Mouse (Mus musculus): ENCODE data around the gene Adarb1. TPM values are rescaled to one million over a fixed set of nuclear protein-coding genes. Genes with fewer than 3 reads are reported as not detected.
A peak's percentile ranks its signal among the peaks of the same experiment; 100 is the strongest.

Adarb1 gene
- polyA plus RNA-seq, 2 experiments from 2014 or later = 0.71 to 1.0 TPM

DNA sequence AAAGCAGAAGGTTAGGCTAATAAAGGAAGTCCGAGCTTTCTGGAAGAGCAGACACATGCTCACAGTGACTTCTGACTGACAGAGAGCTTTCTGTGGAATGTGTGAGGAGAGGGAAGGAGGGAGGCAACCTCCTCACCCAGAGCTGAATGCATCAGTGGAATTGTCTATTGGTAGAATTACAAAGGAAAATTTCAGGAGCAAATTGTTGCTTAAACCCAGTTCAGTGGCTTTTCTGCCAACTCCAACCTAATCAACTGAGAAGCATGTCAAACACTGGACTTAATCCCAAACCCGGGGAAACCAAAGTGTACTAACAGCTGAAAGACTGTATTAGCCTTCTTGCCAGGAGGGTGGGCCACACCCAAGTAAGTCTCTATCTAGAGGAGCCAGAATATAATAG, 36.9 kb downstream of the Adarb1 start:
- ATAC-seq = no peak

- no peak for ATAC-seq
Observed at GRCm38 (mm10) chr10:77380716-77381115, 37.4 kb downstream of the Adarb1 start.

- ATAC-seq = no peak
Observed at GRCm38 (mm10) chr10:77379199-77379598, 38.9 kb downstream of the Adarb1 start.

DNA sequence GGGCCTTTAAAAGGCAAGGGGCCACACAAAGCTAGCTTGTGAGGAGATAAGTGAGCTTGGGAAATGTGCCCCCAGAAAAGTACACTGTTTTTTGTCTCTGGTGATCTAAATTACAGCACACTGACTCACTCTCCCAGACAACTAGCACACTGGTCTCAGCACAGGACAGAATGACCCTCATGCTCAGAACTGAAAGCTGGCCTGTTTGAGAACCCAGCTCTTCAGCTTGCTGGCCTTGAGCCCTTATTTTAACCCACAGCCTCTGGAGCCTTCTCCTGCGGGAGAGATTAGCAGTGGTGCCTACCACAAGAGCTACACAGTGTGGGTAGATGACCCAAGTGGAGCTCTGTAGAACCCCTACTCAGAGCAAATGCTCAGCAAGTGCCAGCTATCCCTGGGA, 42.0 kb downstream of the Adarb1 start:
- ATAC-seq = no peak

DNA sequence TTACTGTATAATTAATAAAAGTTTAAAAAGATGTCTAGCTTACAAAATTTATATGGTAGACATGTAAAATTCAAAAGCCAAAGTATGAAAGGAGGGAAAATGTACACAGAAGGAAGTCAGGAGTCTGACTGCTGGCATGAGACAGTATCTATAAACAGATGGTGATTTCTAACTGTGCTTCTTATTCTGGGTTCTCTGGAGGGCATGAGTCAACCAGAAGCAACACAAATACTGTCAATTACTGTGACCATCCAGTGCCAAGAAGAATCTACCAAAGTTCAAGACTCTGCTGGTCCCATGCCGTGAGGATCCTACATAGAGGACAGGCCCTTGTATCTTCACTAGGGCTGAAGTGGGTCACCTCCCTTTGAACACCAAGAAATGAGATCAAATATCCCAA, 43.1 kb downstream of the Adarb1 start:
- ATAC-seq = no peak

GRCm38 (mm10) chr10:77374407-77374806, 43.7 kb downstream of the Adarb1 start:
- no peak for ATAC-seq

- no peak for ATAC-seq
Observed at GRCm38 (mm10) chr10:77370129-77370528, 47.9 kb downstream of the Adarb1 start.

GRCm38 (mm10) chr10:77367973-77368372, 50.1 kb downstream of the Adarb1 start:
- no peak for ATAC-seq

- ATAC-seq = no peak
Observed at GRCm38 (mm10) chr10:77366959-77367358, 51.1 kb downstream of the Adarb1 start.

GRCm38 (mm10) chr10:77365212-77365611, 52.9 kb downstream of the Adarb1 start:
- ATAC-seq = no peak

GRCm38 (mm10) chr10:77360486-77360885, 57.6 kb downstream of the Adarb1 start:
- ATAC-seq = no peak

GRCm38 (mm10) chr10:77357957-77358356, 60.1 kb downstream of the Adarb1 start:
- no peak for ATAC-seq

DNA sequence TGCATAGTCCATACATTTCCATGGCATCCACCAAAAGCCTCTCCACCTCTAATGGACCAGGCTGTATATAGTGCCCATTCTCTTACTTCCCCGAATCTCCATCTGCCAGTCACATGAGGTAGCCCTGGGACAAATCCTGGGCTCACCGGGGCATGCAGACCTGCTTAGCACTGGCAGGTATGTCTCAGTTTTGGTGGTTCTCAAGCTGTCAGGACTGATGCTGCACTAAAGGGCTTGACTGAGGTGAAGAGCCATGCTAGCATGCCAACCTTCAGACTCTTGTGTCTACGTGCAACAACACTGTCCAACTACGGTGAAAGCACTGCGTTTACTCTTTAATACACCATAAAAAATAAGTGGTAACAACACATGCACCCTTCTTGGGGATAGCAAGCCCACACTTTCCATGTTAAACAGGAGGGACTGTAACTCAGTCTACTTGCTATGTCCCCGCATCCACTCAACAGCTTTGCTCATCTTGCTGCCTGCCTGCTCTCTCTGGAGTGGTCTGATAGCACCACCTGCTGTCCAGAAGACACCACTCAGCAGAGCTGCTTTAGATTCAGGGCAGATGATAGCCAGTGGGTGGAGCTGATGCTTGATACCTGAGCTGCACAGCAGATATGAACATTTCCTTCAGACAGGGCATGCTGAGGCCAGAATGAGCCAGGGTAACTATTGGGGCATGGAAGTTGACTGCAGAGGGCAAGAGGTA, 64.9 kb downstream of the Adarb1 start:
- peak; percentile 40 for ATAC-seq

- no peak for ATAC-seq
Observed at GRCm38 (mm10) chr10:77342842-77343241, 75.2 kb downstream of the Adarb1 start.

DNA sequence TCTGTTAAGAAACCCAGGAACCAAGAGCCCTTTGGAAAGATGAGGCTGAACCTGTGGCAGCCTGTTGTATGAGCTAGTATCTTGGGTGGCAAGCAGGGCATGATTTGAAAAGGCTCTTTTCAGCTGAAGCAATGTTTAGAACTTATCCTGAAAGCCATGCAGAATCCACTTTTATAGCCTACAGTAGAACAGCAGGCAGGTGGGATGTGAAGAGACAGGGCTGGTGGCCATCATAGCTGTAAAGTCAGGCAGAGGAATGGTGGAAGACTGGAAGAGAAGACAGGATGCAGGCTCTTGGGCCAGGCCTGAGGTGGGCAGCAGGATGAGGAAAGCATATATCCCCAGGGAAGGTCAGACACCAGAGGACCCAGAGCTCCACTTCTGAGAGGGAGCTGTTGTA, 76.4 kb downstream of the Adarb1 start:
- no peak for ATAC-seq

DNA sequence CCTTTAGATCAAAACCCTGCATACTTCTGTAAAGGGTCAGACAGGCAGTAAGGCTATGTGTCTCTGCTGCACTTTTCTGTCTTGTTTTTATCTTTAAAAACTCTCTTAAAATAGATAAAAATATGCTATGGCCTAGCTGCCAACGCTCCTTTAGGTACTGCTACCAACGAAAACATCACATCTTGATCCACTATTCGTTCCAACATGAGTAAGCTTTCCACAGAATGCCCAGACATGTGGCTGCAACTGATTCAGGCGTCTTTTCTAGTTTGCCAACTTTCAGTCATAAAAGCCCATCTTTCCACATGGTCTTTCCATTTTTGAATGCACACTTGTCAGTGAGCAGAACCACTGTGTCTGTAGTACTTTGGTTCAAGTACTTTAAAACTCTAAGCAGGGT, 77.0 kb downstream of the Adarb1 start:
- ATAC-seq = no peak

DNA sequence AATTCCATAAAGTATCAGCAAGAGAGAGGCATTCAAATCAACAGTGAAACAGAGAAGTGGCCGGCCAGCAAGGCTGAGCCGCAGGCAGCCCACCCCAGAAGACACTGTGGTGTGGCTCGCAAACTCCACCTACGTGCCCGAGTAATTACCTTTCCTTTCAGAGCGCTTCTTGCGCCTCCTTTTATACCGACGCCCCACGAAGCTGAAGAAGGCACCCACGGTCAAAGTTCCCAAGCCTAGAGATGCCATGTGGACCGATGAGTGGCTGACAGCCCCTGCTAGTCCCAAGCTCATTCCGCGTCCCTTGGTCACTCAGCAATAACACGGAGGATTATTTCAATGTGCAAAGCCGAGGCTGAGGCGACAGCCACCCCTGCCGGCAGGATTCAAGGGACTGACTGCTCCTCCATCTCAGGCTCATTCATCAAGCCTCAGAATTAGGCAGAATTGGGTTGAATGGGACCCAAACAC, 78.2 kb downstream of the Adarb1 start:
- no peak for ATAC-seq

GRCm38 (mm10) chr10:77333518-77333917, 84.6 kb downstream of the Adarb1 start:
- ATAC-seq = no peak

GRCm38 (mm10) chr10:77329446-77330094, 88.5 kb downstream of the Adarb1 start:
- ATAC-seq = no peak

DNA sequence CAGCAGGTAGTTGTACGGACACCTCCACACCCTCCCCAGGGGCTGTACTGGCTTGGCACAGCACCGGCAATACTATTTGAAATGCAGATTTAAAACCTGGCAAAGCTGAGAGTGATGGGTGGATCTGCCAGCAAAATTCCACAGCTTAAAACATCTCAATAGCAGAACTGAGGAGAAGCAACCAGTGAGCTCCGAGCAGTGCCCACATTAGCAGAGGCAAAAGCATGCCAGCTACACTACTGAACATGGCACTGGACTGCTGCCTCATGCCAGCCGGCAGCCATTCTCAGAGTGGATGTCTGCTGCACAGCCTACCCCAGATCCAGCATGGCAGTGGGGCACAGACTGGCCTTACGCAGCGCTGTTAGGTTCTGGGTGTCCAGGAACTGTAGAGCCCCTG, 93.4 kb downstream of the Adarb1 start:
- no peak for ATAC-seq

DNA sequence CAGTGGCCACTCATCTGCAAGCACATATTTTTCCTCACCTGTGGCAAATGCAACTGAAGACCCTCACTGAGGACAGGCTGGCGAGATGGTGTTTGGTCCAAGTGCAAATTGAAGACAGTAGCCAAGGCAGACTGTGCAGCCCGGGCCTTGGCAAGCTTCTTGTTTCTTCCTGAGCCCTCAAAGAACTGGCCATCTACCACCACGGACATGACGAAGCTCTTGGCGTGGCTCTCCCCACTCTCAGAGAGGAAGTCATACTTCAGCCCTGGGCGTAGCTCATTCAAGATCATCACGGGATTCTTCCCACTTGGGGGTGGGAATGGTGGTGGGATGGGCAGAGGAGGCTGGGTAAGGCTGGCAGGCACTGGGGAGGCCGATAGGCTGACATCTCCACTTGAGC, 96.5 kb downstream of the Adarb1 start:
- no peak for ATAC-seq

- ATAC-seq = no peak
Observed at GRCm38 (mm10) chr10:77321001-77321400, 97.1 kb downstream of the Adarb1 start.

GRCm38 (mm10) chr10:77315682-77316081, 102.4 kb downstream of the Adarb1 start:
- no peak for ATAC-seq

GRCm38 (mm10) chr10:77314711-77315266, 103.3 kb downstream of the Adarb1 start:
- no peak for ATAC-seq

Data from activated CD4-positive, CD25-positive, alpha-beta regulatory T cell, adult 4 months (primary cell).